Mouse (Mus musculus) E14TG2a.4 (cell line): Measurements from ENCODE around the gene Mindy1.

Experiments
- CTCF ChIP-seq: conservative IDR thresholded peaks from 2 replicates; pipeline ENCODE4 v1.5.1; 2014; ENCODE audit warnings: low read length
- NANOG ChIP-seq: IDR thresholded peaks from 2 replicates; pipeline ENCODE4 v1.6.1; 2014; ENCODE audit warnings: borderline replicate concordance, low read length, mixed read lengths
- POU5F1 ChIP-seq: IDR thresholded peaks from 2 replicates; pipeline ENCODE4 v1.6.1; 2014; ENCODE audit warnings: low read length, borderline replicate concordance

DNA sequence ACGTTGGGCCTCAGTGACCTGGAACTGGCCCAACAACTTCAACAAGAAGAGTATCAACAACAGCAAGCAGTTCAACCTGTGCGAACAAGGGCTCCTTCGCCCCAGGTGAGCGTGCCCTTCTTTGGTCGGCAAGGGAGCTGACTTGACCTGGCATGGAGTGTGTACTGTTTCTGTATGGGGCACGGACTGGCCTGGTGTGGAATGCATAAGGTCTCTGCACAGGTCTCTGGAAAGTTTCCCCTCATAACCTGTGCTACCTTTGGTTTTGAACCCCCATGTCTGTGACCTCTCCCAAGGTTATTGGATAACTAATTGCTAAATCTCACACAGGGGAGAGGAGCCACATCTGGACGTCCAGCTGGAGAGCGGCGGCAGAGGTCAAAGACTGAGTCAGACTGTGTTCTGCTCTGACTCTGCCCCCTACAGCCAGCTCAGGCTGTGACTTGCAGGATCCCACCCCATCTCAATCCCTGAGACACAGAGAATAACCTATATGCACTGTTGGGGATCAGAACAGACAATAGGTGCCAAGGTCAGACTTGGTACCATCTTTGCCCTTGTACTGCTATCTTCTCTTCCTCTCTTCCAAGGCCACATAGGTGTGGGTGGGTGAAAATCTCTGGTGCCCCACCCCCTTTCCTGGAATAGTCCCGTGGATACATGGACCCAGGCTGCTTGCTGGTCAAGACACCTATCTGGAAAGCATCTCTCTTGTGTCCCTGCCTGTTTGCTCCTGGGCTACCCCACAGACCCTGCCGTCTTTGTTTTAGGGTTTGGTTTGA, 14.4 kb downstream of the Mindy1 start:
- TF ChIP-seq CTCF (no peak), POU5F1 (no peak), NANOG (no peak; the same call in 1 of the 2 replicates)
